Mouse (Mus musculus) kidney, postnatal 0 days (tissue): ENCODE results near the gene Tmem151b. TPM values are rescaled to one million over a fixed set of nuclear protein-coding genes. Genes with fewer than 3 reads are reported as not detected.

Experiments
- ATAC-seq: fragments of 200-750 bp; cut with Nextera tagmentation; replicated peaks from 2 replicates; pipeline ENCODE4 v1.8.0; 2017; ENCODE audit warnings: low read depth, moderate number of reproducible peaks, moderate TSS enrichment, moderate library complexity; ENCODE audit not compliant: low FRiP score
- DNase-seq: peaks from one replicate; pipeline ENCODE4 v3.0.0-alpha.2; 2016; ENCODE audit warnings: low spot score
- H3K27ac ChIP-seq: fragments of 300-500 bp; sonication (generic); 2 replicates; pipeline ENCODE4 v1.5.1; 2014; ENCODE audit warnings: mild to moderate bottlenecking
- H3K27me3 ChIP-seq: fragments of 300-500 bp; sonication (generic); 2 replicates; pipeline ENCODE4 v1.6.1; 2014; ENCODE audit warnings: low read length, mixed read lengths; ENCODE audit not compliant: insufficient read depth
- H3K36me3 ChIP-seq: fragments of 300-500 bp; sonication (generic); 2 replicates; pipeline ENCODE4 v1.6.1; 2014; ENCODE audit warnings: low read length, mixed read lengths; ENCODE audit not compliant: insufficient read depth
- H3K4me1 ChIP-seq: fragments of 300-500 bp; sonication (generic); replicated peaks from 2 replicates; pipeline ENCODE4 v1.6.1; 2014; ENCODE audit warnings: antibody characterized with exemption, low read length, mixed read lengths; ENCODE audit not compliant: insufficient read depth
- H3K4me2 ChIP-seq: fragments of 300-500 bp; sonication (generic); 2 replicates; pipeline ENCODE4 v1.6.1; 2014; ENCODE audit warnings: mild to moderate bottlenecking, low read length, moderate library complexity, mixed read lengths
- H3K4me3 ChIP-seq: fragments of 300-500 bp; sonication (generic); replicated peaks from 2 replicates; pipeline ENCODE4 v1.5.1; 2014; ENCODE audit warnings: low read depth, low read length
- H3K9ac ChIP-seq: fragments of 300-500 bp; sonication (generic); 2 replicates; pipeline ENCODE4 v1.6.1; 2014; ENCODE audit warnings: low read depth, low read length
- H3K9me3 ChIP-seq: fragments of 300-500 bp; sonication (generic); replicated peaks from 2 replicates; pipeline ENCODE4 v1.6.1; 2016; ENCODE audit warnings: low read length, inconsistent platforms, mixed read lengths
- CTCF ChIP-seq: IDR thresholded peaks from 2 replicates; pipeline ENCODE4 v1.5.1; 2016; ENCODE audit warnings: antibody characterized with exemption, low read depth, mild to moderate bottlenecking, moderate library complexity
- WGBS: fragments of 180-500 bp; shearing (Covaris S2); extraction: QIAGEN DNeasy Blood & Tissue Kit; methylation state at CpG from one replicate; pipeline ENCODE4 v1.1.7; 2014; 5-methylcytosine and 5-hydroxymethylcytosine counted together
- polyA plus RNA-seq: library from polyadenylated mRNA; unstranded; fragments of >200 nt; fragmentation: Nextera tagmentation; extraction: Ambion mirVana; gene quantifications from 2 replicates; pipeline ENCODE4 v1.2.1, GENCODE M21; 2015

The Tmem151b gene
- polyA plus RNA-seq, 1 experiment from 2014 or later = 1.5 TPM

- ATAC-seq = no peak
- Histone ChIP-seq H3K4me1 (0 out of 2 replicates have a peak, but pooled peaks cover 6% of the 10 kb centered on the region), H3K27me3 (no peaks in the 10 kb centered on the region), H3K4me2 (no peak overlapping the region), H3K9ac (no peak overlapping the region), H3K36me3 (peaks cover 14% of the 10 kb centered on the region; the same call in 1 of the 2 replicates), H3K27ac (no peak overlapping the region), H3K9me3 (no peaks in the 10 kb centered on the region), H3K4me3 (no peak overlapping the region)
- DNase-seq = no peak
- WGBS = 73% methylated on average over 12 of the region's 12 CpGs
- no peak for TF ChIP-seq CTCF
Observed at GRCm38 (mm10) chr17:45518766-45519475, 30.6 kb downstream of the Tmem151b start.

- H3K27ac ChIP-seq = no peak overlapping the region
- no peaks in the 10 kb centered on the region for H3K27me3 ChIP-seq
- no peak for TF ChIP-seq CTCF
- no peak overlapping the region for H3K4me2 ChIP-seq
- WGBS = 91% methylated on average over 28 of the region's 28 CpGs
- DNase-seq = no peak
- H3K9me3 ChIP-seq = no peaks in the 10 kb centered on the region
- no peak for ATAC-seq
- peaks cover 14% of the 10 kb centered on the region; the same call in 1 of the 2 replicates for H3K36me3 ChIP-seq
- 0 out of 2 replicates have a peak, but pooled peaks cover under 1% of the 10 kb centered on the region for H3K4me1 ChIP-seq
- H3K9ac ChIP-seq = no peak overlapping the region
- H3K4me3 ChIP-seq = no peak overlapping the region
Observed at GRCm38 (mm10) chr17:45517549-45518215, 31.8 kb downstream of the Tmem151b start.

- H3K9me3 ChIP-seq = no peaks in the 10 kb centered on the region
- H3K27me3 ChIP-seq = no peaks in the 10 kb centered on the region
- no peak overlapping the region for H3K4me3 ChIP-seq
- TF ChIP-seq CTCF = no peak
- ATAC-seq (no peak), DNase-seq (no peak)
- no peak overlapping the region for H3K4me2 ChIP-seq
- no peak overlapping the region for H3K9ac ChIP-seq
- whole genome bisulfite sequencing = 94% methylated on average over 21 of the region's 21 CpGs
- no peaks in the 10 kb centered on the region for H3K4me1 ChIP-seq
- H3K36me3 ChIP-seq = peaks cover 14% of the 10 kb centered on the region; the same call in 1 of the 2 replicates
- no peak overlapping the region for H3K27ac ChIP-seq
Observed at GRCm38 (mm10) chr17:45517135-45517534, 32.3 kb downstream of the Tmem151b start.

- peak; percentile 85 for TF ChIP-seq CTCF
- no peak overlapping the region for H3K27ac ChIP-seq
- ATAC-seq (no peak; the same call in 1 of the 2 replicates), DNase-seq (peak; percentile 86)
- no peak overlapping the region for H3K4me2 ChIP-seq
- no peaks in the 10 kb centered on the region for H3K27me3 ChIP-seq
- no peaks in the 10 kb centered on the region for H3K4me1 ChIP-seq
- no peaks in the 10 kb centered on the region for H3K9me3 ChIP-seq
- no peak overlapping the region for H3K9ac ChIP-seq
- peaks cover 14% of the 10 kb centered on the region; the same call in 1 of the 2 replicates for H3K36me3 ChIP-seq
- WGBS = 54% methylated on average over 8 of the region's 8 CpGs
- no peak overlapping the region for H3K4me3 ChIP-seq
Observed at GRCm38 (mm10) chr17:45516488-45516887, 33.0 kb downstream of the Tmem151b start.

GRCm38 (mm10) chr17:45515806-45516205 is 33.7 kb downstream of the Tmem151b start:
- ATAC-seq (no peak), DNase-seq (no peak)
- Histone ChIP-seq H3K36me3 (peaks cover 14% of the 10 kb centered on the region; the same call in 1 of the 2 replicates), H3K9ac (no peak overlapping the region), H3K27ac (no peak overlapping the region), H3K4me2 (no peak overlapping the region), H3K9me3 (no peaks in the 10 kb centered on the region), H3K4me3 (no peak overlapping the region), H3K4me1 (no peaks in the 10 kb centered on the region), H3K27me3 (no peaks in the 10 kb centered on the region)
- no peak for TF ChIP-seq CTCF
- 84% methylated on average over 10 of the region's 10 CpGs for WGBS

GRCm38 (mm10) chr17:45515204-45515726 is 34.2 kb downstream of the Tmem151b start:
- 59% methylated on average over 15 of the region's 15 CpGs for WGBS
- H3K4me3 ChIP-seq = no peak overlapping the region
- no peak overlapping the region for H3K9ac ChIP-seq
- no peak for ATAC-seq
- no peaks in the 10 kb centered on the region for H3K27me3 ChIP-seq
- no peaks in the 10 kb centered on the region for H3K9me3 ChIP-seq
- no peak overlapping the region for H3K27ac ChIP-seq
- no peak for DNase-seq
- no peak overlapping the region for H3K4me2 ChIP-seq
- TF ChIP-seq CTCF = no peak
- H3K36me3 ChIP-seq = peaks cover 14% of the 10 kb centered on the region; the same call in 1 of the 2 replicates
- no peaks in the 10 kb centered on the region for H3K4me1 ChIP-seq
